In genomic region chrX:110815549-110815930, GRCm38 (mm10) we compare ENCODE assay signal across 9 mouse cellular contexts. TPM values are rescaled to one million over a fixed set of nuclear protein-coding genes. Genes with fewer than 3 reads are reported as not detected.
DNase-seq lines count a peak whose midpoint lies in the region; ATAC-seq and TF ChIP-seq lines count a peak whose summit lies in the region.
"Had no signal": no experiment of that assay in that cellular context is flagged by ENCODE, and none has a peak within 500 bp of the region (broad histone marks: within the 10 kb centered on the region; RNA-seq: fewer than 3 reads in every experiment).

No protein-coding gene starts in this region.

- H3K36me3 ChIP-seq in heart, embryonic 12.5 days: no peaks in the 10 kb centered on the region
- H3K36me3 ChIP-seq in heart, adult 2 months (ENCODE audit: control insufficient read depth, insufficient read depth, low read length): no peaks in the 10 kb centered on the region
- no peaks in the 10 kb centered on the region for H3K36me3 ChIP-seq in forebrain, embryonic 12.5 days (replicated peaks)
- H3K36me3 ChIP-seq in limb, embryonic 15.5 days: no peaks in the 10 kb centered on the region

- TF ChIP-seq CTCF in heart, adult 2 months (IDR thresholded peaks at IDR 0.05): no peak

- no peaks in the 10 kb centered on the region for H3K4me1 ChIP-seq in heart, embryonic 12.5 days (replicated peaks)
- no peaks in the 10 kb centered on the region for H3K4me1 ChIP-seq in heart, adult 2 months (ENCODE audit: control insufficient read depth, insufficient read depth, low read length)
- no peaks in the 10 kb centered on the region for H3K4me1 ChIP-seq in forebrain, embryonic 12.5 days
- H3K4me1 ChIP-seq in limb, embryonic 15.5 days: peaks cover 5% of the 10 kb centered on the region; the same call in 1 of the 2 replicates

- no peak for DNase-seq in heart, adult 2 months
- peak; percentile 34 for DNase-seq in ZHBTc4 (ENCODE audit: low read depth, low spot score)
- DNase-seq in frontal cortex, postnatal 10 days (ENCODE audit: low spot score in 2 of 2): no peak
- no peak for DNase-seq in retina, postnatal 1 day
- DNase-seq in cerebellum, postnatal 36 days: no peak

- no peaks in the 10 kb centered on the region for H3K9me3 ChIP-seq in heart, embryonic 12.5 days (replicated peaks)
- no peaks in the 10 kb centered on the region for H3K9me3 ChIP-seq in forebrain, embryonic 12.5 days
- H3K9me3 ChIP-seq in limb, embryonic 15.5 days: no peaks in the 10 kb centered on the region

- no peak for ATAC-seq in heart, embryonic 12.5 days (ENCODE audit: insufficient number of reproducible peaks, low FRiP score)
- no peak for ATAC-seq in forebrain, embryonic 12.5 days (ENCODE audit: low FRiP score)
- no peak for ATAC-seq in limb, embryonic 15.5 days (ENCODE audit: insufficient number of reproducible peaks, low FRiP score, low TSS enrichment, low read depth)
- ATAC-seq: CD4-positive, CD25-positive, alpha-beta regulatory T cell, adult 4 months had no signal

- no peaks in the 10 kb centered on the region for H3K79me2 ChIP-seq in heart, adult 2 months (replicated peaks; ENCODE audit: control insufficient read depth, insufficient read depth, low read length)

- no peak overlapping the region for H3K27ac ChIP-seq in heart, embryonic 12.5 days (ENCODE audit: poor library complexity, severe bottlenecking)
- H3K27ac ChIP-seq in heart, adult 2 months: no peak overlapping the region
- H3K27ac ChIP-seq in forebrain, embryonic 12.5 days: peak overlapping the region; percentile 90
- no peak overlapping the region for H3K27ac ChIP-seq in limb, embryonic 15.5 days

- peaks cover 28% of the 10 kb centered on the region for H3K27me3 ChIP-seq in heart, embryonic 12.5 days (replicated peaks)
- 0 out of 2 replicates have a peak, but pooled peaks cover 2% of the 10 kb centered on the region for H3K27me3 ChIP-seq in heart, adult 2 months (ENCODE audit: control insufficient read depth, insufficient read depth, low read length)
- no peaks in the 10 kb centered on the region for H3K27me3 ChIP-seq in forebrain, embryonic 12.5 days
- peaks cover 36% of the 10 kb centered on the region for H3K27me3 ChIP-seq in limb, embryonic 15.5 days

- no peak for TF ChIP-seq POLR2A in heart, adult 2 months (IDR thresholded peaks at IDR 0.05; ENCODE audit: insufficient read depth, low read depth, low read length)

- WGBS in heart, embryonic 12.5 days: 40% methylated on average over 16 of the region's 18 CpGs
- 45% methylated on average over 18 of the region's 18 CpGs for WGBS in heart, adult 2 months
- WGBS in forebrain, embryonic 12.5 days: 48% methylated on average over 18 of the region's 18 CpGs
- WGBS in limb, embryonic 15.5 days: 27% methylated on average over 18 of the region's 18 CpGs

- H3K4me3 ChIP-seq in heart, embryonic 12.5 days: peak overlapping the region; percentile 56
- no peak overlapping the region for H3K4me3 ChIP-seq in heart, adult 2 months
- peak overlapping the region; percentile 54 for H3K4me3 ChIP-seq in forebrain, embryonic 12.5 days (replicated peaks)
- peak overlapping the region; percentile 42 for H3K4me3 ChIP-seq in limb, embryonic 15.5 days

- H3K4me2 ChIP-seq in heart, embryonic 12.5 days: peak overlapping the region; percentile 81
- H3K4me2 ChIP-seq in forebrain, embryonic 12.5 days: peak overlapping the region; percentile 54
- peak overlapping the region; percentile 74 for H3K4me2 ChIP-seq in limb, embryonic 15.5 days

- H3K9ac ChIP-seq in heart, embryonic 12.5 days: no peak overlapping the region
- no peak overlapping the region for H3K9ac ChIP-seq in heart, adult 2 months (ENCODE audit: low read depth, low read length)
- peak overlapping the region; percentile 69 for H3K9ac ChIP-seq in forebrain, embryonic 12.5 days
- no peak overlapping the region for H3K9ac ChIP-seq in limb, embryonic 15.5 days

- intact Hi-C loops in heart, adult 2 months (cut with DNase I): no loop called here

- TF ChIP-seq EP300 in heart, adult 2 months (IDR thresholded peaks at IDR 0.05; ENCODE audit: insufficient read depth, low read depth, low read length): no peak

RNA-seq across cellular contexts. Expression of gene Pou3f4, which starts 1.5 kb away (rescaled TPM):
- polyA plus RNA-seq in heart, embryonic 12.5 days (2016; fragmentation: Nextera tagmentation; extraction: Ambion mirVana): 0.17 and 0.18 TPM in 2 replicates
- not detected for total RNA-seq in heart, adult 2 months (2021)
- polyA plus RNA-seq in heart, adult 2 months (2012; rRNA removed): not detected in 2 replicates
- polyA plus RNA-seq in forebrain, embryonic 12.5 days (2016; fragmentation: Nextera tagmentation; extraction: Ambion mirVana): 14.2 and 16.5 TPM in 2 replicates
- 0.14 and 0.29 TPM in 2 replicates for polyA plus RNA-seq in limb, embryonic 15.5 days (2015; fragmentation: Nextera tagmentation; extraction: Ambion mirVana)
- polyA plus RNA-seq: CD4-positive, CD25-positive, alpha-beta regulatory T cell, adult 4 months had no signal

Comparison
In these comparisons a context has a peak if more than half of its experiments do, and no peak if none do; other contexts are left out.
1. RNA of gene Pou3f4, which starts 1.5 kb away (polyA plus RNA-seq): 14.2 to 16.5 TPM in forebrain, embryonic 12.5 days; 0.17 to 0.18 TPM in heart, embryonic 12.5 days, 0.14 to 0.29 TPM in limb, embryonic 15.5 days and not detected in heart, adult 2 months; every median in the first group is over 10 times any median in the second.
2. Peak in every context shown above with its lines, with median percentiles within 50 percentile points of each other: H3K4me2 ChIP-seq.